Mouse (Mus musculus) thymus, postnatal 0 days (tissue): Measurements from ENCODE around the gene Vwa8. TPM values are rescaled to one million over a fixed set of nuclear protein-coding genes. Genes with fewer than 3 reads are reported as not detected.
A peak's percentile ranks its signal among the peaks of the same experiment; 100 is the strongest.

Experiments used
- DNase-seq: peaks from one replicate; pipeline ENCODE4 v3.0.0-alpha.2; 2015; ENCODE audit warnings: low spot score
- polyA plus RNA-seq: library from polyadenylated mRNA; unstranded; fragments of >200 nt; fragmentation: Nextera tagmentation; extraction: Ambion mirVana; gene quantifications from 2 replicates; pipeline ENCODE4 v1.2.1, GENCODE M21; 2015

The Vwa8 gene
- polyA plus RNA-seq, 1 experiment from 2014 or later, result 8.3 TPM

- no peak for DNase-seq
Observed at GRCm38 (mm10) chr14:79076560-79077300, 227.9 kb downstream of the Vwa8 start.

DNA sequence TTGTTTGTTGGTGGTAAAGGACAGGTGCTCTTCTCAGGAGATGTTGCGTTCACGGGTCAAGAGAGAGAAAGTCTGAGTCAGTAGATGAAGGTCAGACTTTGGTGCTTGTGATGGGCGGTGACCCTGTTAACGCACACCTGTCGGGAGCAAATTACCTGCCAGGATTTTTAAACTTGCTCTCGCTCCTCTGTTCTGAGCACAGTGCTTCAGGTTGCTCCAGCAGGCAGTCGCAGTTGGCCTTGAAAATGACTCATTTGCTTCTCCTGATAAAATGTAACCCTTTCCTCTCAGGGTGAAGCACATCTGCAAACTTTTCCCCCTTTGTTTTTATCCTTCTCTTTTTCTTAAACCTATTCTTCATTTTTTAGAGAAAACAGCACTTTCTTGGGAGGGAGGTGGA lies 234.7 kb downstream of the Vwa8 start:
- DNase-seq, result no peak

DNA sequence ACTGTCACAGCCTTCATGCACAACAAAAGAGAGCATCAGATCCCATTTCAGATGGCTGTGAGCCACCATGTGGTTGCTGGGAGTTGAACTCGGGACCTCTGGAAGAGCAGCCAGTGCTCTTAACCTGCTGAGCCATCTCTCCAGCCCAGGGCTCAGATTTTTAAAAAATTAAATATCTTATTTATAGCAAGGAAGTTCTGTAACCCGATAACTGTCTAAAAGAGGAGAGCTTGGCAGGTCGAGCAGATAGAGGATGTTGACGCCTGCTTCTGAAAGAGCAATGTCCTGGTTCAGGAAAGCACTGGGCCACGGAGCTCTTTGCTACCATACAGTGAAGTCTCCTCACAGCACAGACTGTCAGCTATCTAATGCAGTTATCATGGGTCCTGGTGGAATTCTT lies 237.2 kb downstream of the Vwa8 start:
- DNase-seq, result no peak

GRCm38 (mm10) chr14:79089464-79089863 lies 240.6 kb downstream of the Vwa8 start:
- no peak for DNase-seq

DNA sequence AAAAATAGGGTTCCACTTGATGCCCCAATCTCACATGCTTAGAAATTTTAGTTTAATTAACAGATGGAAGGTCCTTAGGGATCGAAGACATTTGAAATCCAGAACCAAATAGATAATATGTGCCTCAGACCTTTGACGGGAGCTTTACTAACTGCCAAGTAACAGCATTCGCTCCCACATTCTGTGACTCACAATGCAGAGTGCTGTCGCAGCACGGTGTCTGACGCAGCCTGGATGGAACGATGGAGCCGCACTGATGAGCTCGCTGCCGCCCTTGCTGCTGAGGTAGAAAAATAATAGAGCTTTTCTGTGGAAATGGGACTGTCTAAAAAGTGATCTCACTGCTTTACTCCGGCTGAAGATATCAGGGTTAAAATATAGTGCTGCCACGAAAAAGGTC lies 248.3 kb downstream of the Vwa8 start:
- no peak for DNase-seq

DNA sequence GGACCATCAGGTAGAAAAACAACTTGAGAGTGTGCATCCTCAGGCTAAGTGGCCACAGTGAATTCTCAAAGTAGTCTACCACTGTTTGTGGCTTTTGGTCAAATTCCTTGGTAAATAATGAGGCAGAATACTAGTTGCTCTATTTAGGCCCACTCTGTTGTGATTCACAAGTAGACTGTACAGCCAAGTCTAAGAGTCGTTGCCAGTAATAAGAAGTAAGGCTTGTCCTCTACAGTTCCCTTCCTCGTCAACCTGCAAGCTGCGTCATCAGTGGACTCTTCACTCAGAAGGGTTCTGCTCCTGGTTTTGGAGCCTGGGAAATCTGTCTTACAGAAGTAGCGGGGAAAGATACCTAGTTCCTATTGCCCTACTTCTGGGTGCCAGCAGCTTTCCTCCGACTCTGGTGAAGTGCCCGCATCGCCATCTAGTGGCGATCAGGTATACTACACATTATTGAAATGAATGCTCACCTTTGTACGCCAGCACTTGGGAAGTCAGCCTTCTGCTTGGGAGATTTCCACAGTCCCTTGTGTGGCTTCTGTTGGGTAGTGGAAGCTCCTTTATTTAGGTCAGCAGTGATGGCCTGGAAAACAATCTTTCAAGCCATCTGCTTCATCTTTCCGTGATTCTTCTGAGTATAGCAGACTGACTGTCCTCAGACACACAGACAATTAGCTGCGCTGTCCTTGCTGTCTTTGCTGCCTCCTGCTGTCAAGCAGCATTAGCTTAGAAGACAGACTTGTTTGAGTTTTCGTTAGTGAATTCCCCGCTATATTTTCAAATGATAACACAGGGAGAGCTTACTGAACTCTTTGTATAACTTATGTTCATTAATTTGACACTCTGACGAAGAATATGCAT lies 258.0 kb downstream of the Vwa8 start:
- peak; percentile 78 for DNase-seq

- DNase-seq, result no peak
Observed at GRCm38 (mm10) chr14:79109375-79109774, 260.5 kb downstream of the Vwa8 start.

DNA sequence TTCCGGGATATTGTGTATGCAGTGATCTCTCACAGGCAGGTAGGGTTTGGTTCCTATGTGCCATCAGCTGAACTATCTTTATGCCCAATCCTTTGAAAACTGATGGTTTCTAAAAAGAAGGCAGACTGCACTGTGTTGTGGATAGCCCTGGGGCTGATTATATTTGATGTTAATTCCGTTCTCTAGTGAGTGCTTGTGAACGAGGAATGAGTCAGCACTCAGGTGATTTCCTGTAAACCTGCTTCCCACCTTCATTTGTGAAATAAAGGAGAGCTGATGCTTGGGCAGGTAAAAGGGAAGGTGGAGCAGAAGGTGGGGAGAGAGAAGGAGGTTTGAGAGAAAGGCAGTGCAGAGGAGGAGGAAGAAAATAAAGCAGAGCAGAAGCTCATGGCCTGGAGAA lies 261.2 kb downstream of the Vwa8 start:
- no peak for DNase-seq

DNA sequence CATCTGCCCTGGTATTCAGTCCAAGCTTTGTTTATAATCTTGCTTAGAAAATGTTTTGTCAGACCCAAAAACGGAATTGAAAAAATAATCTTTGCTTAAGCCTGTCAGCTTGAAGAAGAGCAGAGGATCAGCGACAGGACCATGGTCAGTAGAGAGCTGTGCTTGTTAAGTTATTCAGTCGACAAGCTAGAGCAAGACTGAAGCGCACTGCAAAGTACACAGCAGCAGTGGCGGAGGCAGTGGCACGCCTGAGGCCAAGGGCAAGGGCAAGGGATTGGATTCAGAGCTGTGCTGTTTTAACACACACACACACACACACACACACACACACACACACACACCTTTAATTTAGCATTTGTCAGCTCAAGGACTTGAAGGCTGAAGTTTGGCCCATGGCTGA lies 263.2 kb downstream of the Vwa8 start:
- DNase-seq, result no peak

GRCm38 (mm10) chr14:79114526-79115383 lies 265.9 kb downstream of the Vwa8 start:
- no peak for DNase-seq

- DNase-seq, result no peak
Observed at GRCm38 (mm10) chr14:79118457-79118856, 269.6 kb downstream of the Vwa8 start.

DNA sequence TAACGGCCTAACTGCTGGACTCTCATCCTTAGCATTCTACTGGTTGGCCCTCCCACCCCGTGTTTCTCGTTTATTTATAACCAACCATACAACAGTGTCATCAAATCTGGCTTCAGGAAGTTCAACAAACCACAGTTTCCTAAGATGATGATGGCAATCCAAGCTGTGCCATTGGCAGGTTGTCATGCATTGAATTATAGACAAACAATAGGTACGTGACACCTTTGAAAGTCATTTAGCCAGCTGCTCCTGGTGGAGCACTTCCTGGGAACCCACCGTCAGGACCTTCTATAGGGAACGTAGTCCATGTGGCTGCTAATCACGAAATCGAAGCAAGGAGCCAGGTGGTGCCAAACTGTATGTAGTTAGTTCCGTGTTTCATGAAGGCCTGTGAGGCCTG lies 270.5 kb downstream of the Vwa8 start:
- DNase-seq, result no peak

- no peak for DNase-seq
Observed at GRCm38 (mm10) chr14:79120681-79121080, 271.8 kb downstream of the Vwa8 start.

DNA sequence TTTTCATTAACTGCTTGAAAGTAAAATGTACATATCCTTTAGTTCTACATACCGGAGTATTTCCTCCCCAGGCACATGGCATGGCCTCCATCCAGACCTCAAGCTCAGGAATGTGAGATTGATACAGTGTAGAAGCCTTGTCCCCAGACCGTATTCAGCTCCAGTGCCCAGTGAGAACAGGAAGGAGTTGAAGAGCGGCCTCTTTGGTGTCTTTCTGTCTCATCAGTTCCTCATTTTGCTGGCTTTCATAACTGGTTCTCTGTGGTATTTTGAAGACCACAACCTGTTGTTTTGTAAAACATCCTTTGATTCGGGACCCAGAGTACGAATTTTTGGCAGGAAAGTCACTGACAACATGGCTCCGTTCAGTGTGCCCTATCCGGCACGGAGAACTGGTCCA lies 274.6 kb downstream of the Vwa8 start:
- peak; percentile 28 for DNase-seq

GRCm38 (mm10) chr14:79124643-79125042 lies 275.8 kb downstream of the Vwa8 start:
- peak; percentile 70 for DNase-seq

DNA sequence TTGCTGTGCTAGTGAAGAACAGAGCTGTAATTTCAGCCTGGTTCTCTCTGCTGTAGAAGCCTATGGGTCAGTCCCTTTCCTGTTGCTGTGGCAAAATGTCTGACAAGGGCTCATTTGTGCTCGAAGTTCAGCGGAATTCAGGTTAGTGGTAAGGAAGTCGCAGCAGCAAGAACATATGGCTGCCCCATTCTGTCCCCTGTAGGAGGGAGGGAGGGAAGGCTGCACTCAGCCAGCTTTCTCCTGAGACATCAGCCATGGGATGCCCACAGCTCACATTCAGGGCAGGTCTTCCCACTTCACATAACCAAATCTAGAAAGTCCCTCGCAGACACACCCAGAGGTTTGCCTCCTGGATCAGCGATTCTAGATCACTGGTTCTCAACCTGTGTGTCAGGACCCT lies 277.3 kb downstream of the Vwa8 start:
- no peak for DNase-seq

DNA sequence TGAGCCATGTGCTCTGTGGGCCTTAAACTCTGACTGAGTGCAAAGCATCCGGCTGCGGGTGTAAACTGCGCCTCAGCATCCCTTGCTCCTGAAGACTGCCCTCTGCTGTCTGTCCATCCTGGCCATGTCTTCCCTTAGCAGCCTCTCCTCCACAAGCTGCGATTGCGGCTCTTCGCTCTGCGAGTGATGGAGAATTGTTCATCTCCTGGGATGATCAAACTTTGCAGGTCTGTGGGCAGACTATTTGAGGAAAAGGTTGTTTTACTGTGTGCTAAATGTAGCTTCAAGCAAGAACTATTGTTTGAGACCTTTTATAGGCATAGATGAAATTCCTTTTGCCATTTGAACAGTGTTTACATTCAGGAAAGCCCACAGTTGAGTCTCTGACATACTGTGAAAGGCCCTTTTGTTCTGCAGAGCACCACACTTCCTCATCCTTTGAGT lies 286.1 kb downstream of the Vwa8 start:
- no peak for DNase-seq

DNA sequence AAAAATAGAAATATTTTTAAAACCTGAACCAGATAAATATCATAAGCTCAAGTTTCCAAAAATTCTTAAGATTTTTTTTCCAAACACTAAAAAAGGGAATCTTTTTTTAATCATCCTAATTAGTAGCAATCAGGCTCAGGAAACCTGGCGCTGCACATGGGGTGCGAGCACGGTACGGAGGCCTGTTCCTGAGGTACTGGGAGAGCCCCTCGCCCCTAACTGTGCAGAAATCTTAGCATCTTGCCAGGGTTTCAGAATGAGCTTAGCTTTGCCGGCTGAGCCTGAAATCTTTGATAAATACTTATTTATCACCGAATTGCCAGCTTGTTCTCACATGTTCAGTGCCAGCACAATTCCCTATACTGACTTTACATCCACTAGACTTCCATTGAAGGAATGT lies 286.6 kb downstream of the Vwa8 start:
- DNase-seq, result no peak

DNA sequence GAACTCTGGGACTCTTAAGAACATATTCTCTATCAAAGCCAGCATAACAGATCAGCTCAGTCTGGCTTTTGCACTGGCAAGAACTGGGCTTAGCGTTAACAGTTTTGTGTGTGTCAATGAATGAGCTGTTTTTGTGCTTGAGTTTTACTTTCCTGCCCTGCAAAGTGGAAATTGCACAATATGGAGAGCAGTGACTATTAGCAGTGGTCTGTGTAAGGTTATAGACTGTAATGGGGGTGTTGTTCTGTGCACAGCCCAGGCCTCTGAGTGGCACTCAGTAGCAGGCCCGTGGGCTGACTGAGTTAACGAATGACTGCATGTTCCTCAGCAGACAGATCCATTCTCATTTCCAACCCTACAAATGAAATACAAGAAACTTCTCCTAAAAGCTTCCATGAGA lies 287.7 kb downstream of the Vwa8 start:
- DNase-seq, result no peak

DNA sequence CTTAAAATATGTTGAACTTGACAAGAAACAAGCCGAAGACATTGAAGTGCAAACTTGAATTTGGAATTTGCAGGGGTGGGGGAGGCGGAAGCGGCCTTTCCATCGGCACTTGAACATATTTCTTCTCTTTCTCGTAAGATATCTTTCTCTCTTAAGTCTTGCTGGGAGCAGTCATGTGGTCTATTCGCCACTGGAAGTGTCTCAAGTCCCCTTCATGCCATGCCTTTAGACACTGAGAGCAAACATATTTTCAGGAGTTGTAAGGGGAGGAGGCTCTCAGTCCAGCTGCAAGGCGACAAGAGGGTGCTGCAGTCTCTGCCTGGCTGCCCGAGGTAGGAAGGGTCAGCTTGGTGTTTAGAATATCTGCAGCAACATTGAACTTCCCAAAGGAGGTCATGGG lies 288.2 kb downstream of the Vwa8 start:
- DNase-seq, result no peak

- no peak for DNase-seq
Observed at GRCm38 (mm10) chr14:79139096-79139651, 290.3 kb downstream of the Vwa8 start.
